Mouse (Mus musculus): ENCODE measurements around the gene Ppp3ca. TPM values are rescaled to one million over a fixed set of nuclear protein-coding genes. Genes with fewer than 3 reads are reported as not detected.
A peak's percentile ranks its signal among the peaks of the same experiment; 100 is the strongest.

Ppp3ca gene
- total and polyA plus RNA-seq, 3 experiments = 63.4 to 143 (median 130) TPM

DNA sequence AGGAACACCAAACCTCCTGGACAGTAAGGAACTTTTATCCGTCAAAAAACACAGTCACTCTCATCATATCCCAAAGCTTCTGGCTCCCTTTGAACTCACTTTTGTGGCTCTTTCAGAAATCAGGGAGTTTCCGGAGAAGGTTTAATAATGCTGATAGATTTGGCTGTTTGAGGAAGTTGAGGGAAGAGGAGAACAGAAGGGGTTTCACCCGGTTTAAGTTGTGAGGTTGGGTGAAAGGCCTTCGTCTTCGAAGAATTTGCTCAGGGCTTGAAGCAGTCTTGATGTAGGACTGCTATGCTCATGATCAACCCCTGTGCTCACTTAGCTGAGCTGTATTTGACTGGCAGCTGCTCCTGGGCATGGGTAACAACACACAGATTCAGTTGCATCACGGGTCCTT lies 86.2 kb downstream of the Ppp3ca start (continued):
- TF ChIP-seq JUN (IDR thresholded peaks at IDR 0.05; ENCODE audit: insufficient read depth, low read depth, low read length) = no peak
- TF ChIP-seq USF1 (IDR thresholded peaks at IDR 0.05; ENCODE audit: low read depth, low read length) = no peak
- TF ChIP-seq IRF4 (IDR thresholded peaks at IDR 0.05; ENCODE audit: low read depth, low read length) = peak; percentile 52

DNA sequence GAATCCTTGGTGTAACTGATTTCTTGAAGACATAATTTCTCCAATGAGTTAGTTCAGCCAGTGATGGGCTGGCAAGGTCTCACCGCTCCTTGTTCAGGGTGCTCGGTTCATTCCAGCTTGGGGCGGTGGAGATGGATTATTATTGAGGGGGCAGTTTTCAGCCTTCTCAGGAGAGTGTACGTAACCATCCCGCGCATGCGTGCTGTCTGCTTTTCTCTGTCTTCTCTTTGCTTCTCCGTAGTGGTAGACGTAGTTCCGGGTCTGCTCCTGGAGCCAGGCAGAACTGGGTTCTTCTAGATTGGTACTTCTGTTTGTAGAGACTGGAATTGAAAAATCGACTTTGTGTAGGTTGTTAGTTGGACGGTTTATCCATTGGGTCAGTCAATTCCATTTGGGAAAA lies 89.5 kb downstream of the Ppp3ca start:
- H3K27ac ChIP-seq (ENCODE audit: insufficient read depth, low read depth) = no peak overlapping the region
- no peak for TF ChIP-seq CTCF (conservative IDR thresholded peaks at IDR 0.05 in 1 of 2, IDR thresholded peaks at IDR 0.05 in 1 of 2; ENCODE audit: low read depth in 2 of 2, low read length in 2 of 2)
- no peak for TF ChIP-seq JUN (IDR thresholded peaks at IDR 0.05; ENCODE audit: insufficient read depth, low read depth, low read length)
- H3K9me3 ChIP-seq (replicated peaks; ENCODE audit: low read length) = peaks cover 3% of the 10 kb centered on the region
- H3K9ac ChIP-seq (ENCODE audit: insufficient read depth, low read depth) = no peak overlapping the region
- peaks cover 2 to 23% of the 10 kb centered on the region in 2 experiments for H3K36me3 ChIP-seq (replicated peaks in 1 of 2; ENCODE audit: control insufficient read depth in 1 of 2, insufficient read depth in 1 of 2, low read length in 1 of 2)
- H3K4me3 ChIP-seq (replicated peaks in 1 of 3; ENCODE audit: low read depth in 2 of 3, low read length in 2 of 3, poor library complexity in 1 of 3) = no peak overlapping the region
- dilution Hi-C loops (cut with MboI; ENCODE audit: extremely low pct_ligation_motif_present, extremely low pct_unique_long_range_greater_than_20kb, low sequenced_read_pairs) = no loop called here
- no peaks in the 10 kb centered on the region for H3K27me3 ChIP-seq (replicated peaks)
- H3K4me1 ChIP-seq (ENCODE audit: control insufficient read depth in 1 of 2, insufficient read depth in 2 of 2) = peaks cover 26 to 82% of the 10 kb centered on the region in 2 experiments
- H3K79me2 ChIP-seq (replicated peaks; ENCODE audit: control insufficient read depth, extremely low read depth, insufficient read depth, poor library complexity, severe bottlenecking) = peaks cover 58% of the 10 kb centered on the region
- DNase-seq (ENCODE audit: extremely low read depth) = no peak
- in situ Hi-C loops (cut with MboI; ENCODE audit: low pct_ligation_motif_present, low pct_unique_long_range_greater_than_20kb, low sequenced_read_pairs) = no loop called here
- H3K4me2 ChIP-seq (ENCODE audit: insufficient read depth, low read depth, poor library complexity, severe bottlenecking) = no peak overlapping the region

DNA sequence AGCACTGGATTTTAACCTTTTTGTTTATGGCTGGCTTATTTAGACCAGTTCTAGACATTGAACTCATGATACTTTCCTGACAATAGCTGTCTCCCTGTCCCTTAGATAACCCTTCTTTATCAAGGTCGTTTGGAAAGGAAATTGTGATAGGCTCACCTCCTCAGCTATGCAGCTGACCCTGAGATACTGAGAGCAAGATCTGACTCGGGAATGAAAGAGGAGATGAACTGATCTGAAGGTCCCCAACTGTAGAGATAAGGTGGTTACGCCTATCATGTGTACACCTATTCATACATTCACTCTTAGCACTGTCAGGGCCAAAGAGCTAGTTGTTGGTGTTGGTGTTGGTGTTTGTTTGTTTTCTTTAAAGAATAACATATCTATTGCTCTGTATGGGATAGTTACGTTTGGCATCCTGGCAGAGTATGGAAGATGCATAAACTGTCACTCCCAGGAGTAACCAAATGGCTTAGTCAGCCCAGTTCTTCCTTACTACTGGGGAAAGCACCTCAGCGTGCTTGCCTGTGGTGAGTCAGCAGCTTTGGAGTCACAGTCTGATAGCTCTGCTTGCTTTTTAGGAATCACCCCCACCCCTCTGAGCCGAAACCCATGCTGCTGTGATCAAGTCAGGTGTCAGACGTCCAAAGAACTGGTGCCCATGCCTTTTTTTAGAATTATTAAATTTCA lies 91.5 kb downstream of the Ppp3ca start:
- peaks cover 21 to 81% of the 10 kb centered on the region in 2 experiments for H3K4me1 ChIP-seq (ENCODE audit: control insufficient read depth in 1 of 2, insufficient read depth in 2 of 2)
- no peaks in the 10 kb centered on the region for H3K27me3 ChIP-seq (replicated peaks)
- dilution Hi-C loops (cut with MboI; ENCODE audit: extremely low pct_ligation_motif_present, extremely low pct_unique_long_range_greater_than_20kb, low sequenced_read_pairs) = no loop called here
- H3K27ac ChIP-seq (ENCODE audit: insufficient read depth, low read depth) = peak overlapping the region; percentile 86
- H3K4me3 ChIP-seq (replicated peaks in 1 of 3; ENCODE audit: low read depth in 2 of 3, low read length in 2 of 3, poor library complexity in 1 of 3) = peak overlapping the region in 1 of 3 experiments; percentile 13
- H3K36me3 ChIP-seq (replicated peaks in 1 of 2; ENCODE audit: control insufficient read depth in 1 of 2, insufficient read depth in 1 of 2, low read length in 1 of 2) = peaks cover 2 to 26% of the 10 kb centered on the region in 2 experiments
- H3K9ac ChIP-seq (ENCODE audit: insufficient read depth, low read depth) = peak overlapping the region; percentile 72; the same call in 1 of the 2 replicates
- in situ Hi-C loops (cut with MboI; ENCODE audit: low pct_ligation_motif_present, low pct_unique_long_range_greater_than_20kb, low sequenced_read_pairs) = no loop called here
- peak overlapping the region; percentile 100 for H3K4me2 ChIP-seq (ENCODE audit: insufficient read depth, low read depth, poor library complexity, severe bottlenecking)
- DNase-seq (ENCODE audit: extremely low read depth) = peak; percentile 98
- H3K79me2 ChIP-seq (replicated peaks; ENCODE audit: control insufficient read depth, extremely low read depth, insufficient read depth, poor library complexity, severe bottlenecking) = peaks cover 60% of the 10 kb centered on the region
- H3K9me3 ChIP-seq (replicated peaks; ENCODE audit: low read length) = peaks cover 3% of the 10 kb centered on the region
- TF ChIP-seq HCFC1 (IDR thresholded peaks at IDR 0.05; ENCODE audit: low read depth, low read length) = peak; percentile 36; the same call in 1 of the 2 replicates
- TF ChIP-seq BHLHE40 (IDR thresholded peaks at IDR 0.05; ENCODE audit: low read depth, low read length) = peak; percentile 97
- peak; percentile 92 for TF ChIP-seq MEF2A (IDR thresholded peaks at IDR 0.05; ENCODE audit: borderline replicate concordance, low read depth, low read length)
- no peak for TF ChIP-seq POLR2AphosphoS2 (IDR thresholded peaks at IDR 0.05; ENCODE audit: low read depth, low read length)
- TF ChIP-seq IRF4 (IDR thresholded peaks at IDR 0.05; ENCODE audit: low read depth, low read length) = peak; percentile 90
- peak; percentile 64 for TF ChIP-seq ELF1 (IDR thresholded peaks at IDR 0.05; ENCODE audit: low read depth, low read length)
- peak; percentile 83 for TF ChIP-seq TCF12 (IDR thresholded peaks at IDR 0.05; ENCODE audit: low read depth, low read length)
- TF ChIP-seq ETS1 (conservative IDR thresholded peaks at IDR 0.05; ENCODE audit: low read depth, low read length) = peak; percentile 99
- peak; percentile 80; the same call in 1 of the 2 replicates for TF ChIP-seq CHD2 (IDR thresholded peaks at IDR 0.05; ENCODE audit: low read length)
- TF ChIP-seq SIN3A (IDR thresholded peaks at IDR 0.05; ENCODE audit: low read length) = peak; percentile 98
- TF ChIP-seq SMC3 (IDR thresholded peaks at IDR 0.05; ENCODE audit: low read depth, low read length) = peak; percentile 37; the same call in 1 of the 2 replicates
- TF ChIP-seq GABPA (IDR thresholded peaks at IDR 0.05; ENCODE audit: insufficient replicate concordance, low read depth, low read length) = peak; percentile 14; the same call in 1 of the 2 replicates
- 0 out of 2 replicates have a peak, but pooled peaks have one; percentile 28 for TF ChIP-seq NRF1 (IDR thresholded peaks at IDR 0.05; ENCODE audit: low read depth, low read length)
- no peak for TF ChIP-seq USF2 (conservative IDR thresholded peaks at IDR 0.05; ENCODE audit: low read depth, low read length)
- no peak for TF ChIP-seq CTCF (conservative IDR thresholded peaks at IDR 0.05 in 1 of 2, IDR thresholded peaks at IDR 0.05 in 1 of 2; ENCODE audit: low read depth in 2 of 2, low read length in 2 of 2)
- 0 out of 2 replicates have a peak, but pooled peaks have one; percentile 33 for TF ChIP-seq POLR2A (IDR thresholded peaks at IDR 0.05; ENCODE audit: low read depth, low read length)
- 0 out of 2 replicates have a peak, but pooled peaks have one; percentile 7 for TF ChIP-seq ZKSCAN1 (IDR thresholded peaks at IDR 0.05; ENCODE audit: borderline replicate concordance, low read depth, low read length)
- peak; percentile 37; the same call in 1 of the 2 replicates for TF ChIP-seq ZMIZ1 (IDR thresholded peaks at IDR 0.05; ENCODE audit: low read depth, low read length)
- TF ChIP-seq EP300 (IDR thresholded peaks at IDR 0.05; ENCODE audit: low read length) = peak; percentile 97
- peak; percentile 87 for TF ChIP-seq RCOR1 (conservative IDR thresholded peaks at IDR 0.05; ENCODE audit: low read depth, low read length)
- TF ChIP-seq CHD1 (IDR thresholded peaks at IDR 0.05; ENCODE audit: low read depth, low read length) = no peak
- TF ChIP-seq UBTF (IDR thresholded peaks at IDR 0.05; ENCODE audit: low read depth, low read length) = no peak
- 0 out of 2 replicates have a peak, but pooled peaks have one; percentile 20 for TF ChIP-seq KAT2A (IDR thresholded peaks at IDR 0.05; ENCODE audit: insufficient replicate concordance, low read length)
- peak; percentile 53 for TF ChIP-seq ZNF384 (IDR thresholded peaks at IDR 0.05; ENCODE audit: low read depth, low read length)
- TF ChIP-seq RAD21 (IDR thresholded peaks at IDR 0.05; ENCODE audit: low read depth, low read length) = peak; percentile 5
- TF ChIP-seq TBP (conservative IDR thresholded peaks at IDR 0.05; ENCODE audit: low read depth, low read length) = 0 out of 2 replicates have a peak, but pooled peaks have one; percentile 50

Measured in CH12.LX (cell line).